Mouse (Mus musculus) thymus, adult 2 months (tissue): ENCODE data around the gene Tbl3.

Source experiments
- CTCF ChIP-seq: fragments of 200-500 bp; IDR thresholded peaks from 2 replicates; pipeline ENCODE4 v1.5.1; 2012; ENCODE audit warnings: mild to moderate bottlenecking, control low read depth, low read length, moderate library complexity, borderline replicate concordance; ENCODE audit not compliant: control insufficient read depth, poor library complexity, insufficient read depth; ENCODE audit errors: extremely low read depth
- POLR2A ChIP-seq: fragments of 200-500 bp; IDR thresholded peaks from 2 replicates; pipeline ENCODE4 v1.6.1; 2012; ENCODE audit warnings: mild to moderate bottlenecking, low read length, control low read depth, moderate library complexity; ENCODE audit not compliant: control insufficient read depth, poor library complexity, insufficient read depth; ENCODE audit errors: extremely low read depth

DNA sequence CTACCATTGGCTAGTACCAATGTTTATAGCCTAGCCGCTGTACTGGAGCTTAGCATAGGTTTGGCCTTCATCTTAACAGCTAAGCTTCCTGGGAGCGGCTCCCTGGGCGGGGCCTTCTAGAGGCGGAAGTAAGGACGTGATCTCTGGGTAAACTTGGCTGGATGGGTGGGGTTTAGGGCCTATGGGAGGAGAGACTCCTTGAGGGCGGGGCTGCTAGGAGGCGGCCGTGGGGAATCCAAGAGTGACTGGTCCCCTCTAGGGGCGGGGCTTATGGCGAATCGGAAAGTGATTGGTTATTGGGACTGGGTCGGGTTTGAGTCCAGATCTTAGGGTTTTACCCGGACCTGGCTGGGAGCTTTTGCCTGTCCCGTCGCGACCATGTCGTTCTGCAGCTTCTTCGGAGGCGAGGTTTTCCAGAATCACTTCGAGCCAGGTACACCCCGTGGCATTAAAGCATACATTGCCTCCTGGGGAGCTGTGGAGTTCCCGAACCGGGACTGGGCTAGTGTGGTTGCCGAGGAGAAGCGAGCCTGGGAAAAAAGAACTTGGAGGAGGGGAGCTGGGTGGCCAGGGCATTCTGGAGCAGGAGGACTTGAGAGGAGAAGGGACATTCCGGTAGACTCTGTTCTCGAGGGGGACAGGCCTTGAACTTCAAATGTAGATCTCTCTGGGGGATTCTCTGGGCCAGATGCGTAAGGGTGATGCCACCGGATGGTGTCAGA lies 29.0 kb upstream of the Tbl3 start, which contains the start of gene Msrb1:
- peak; percentile 34; the same call in 1 of the 2 replicates for TF ChIP-seq CTCF
- peak; percentile 53 for TF ChIP-seq POLR2A
